Mouse (Mus musculus) ES-E14 (cell line): Measurements from ENCODE around the gene Irf4. TPM values are rescaled to one million over a fixed set of nuclear protein-coding genes. Genes with fewer than 3 reads are reported as not detected.

Source experiments
- DNase-seq: peaks from one replicate; pipeline ENCODE4 v3.0.0-alpha.2; 2013; ENCODE audit warnings: low read depth, low spot score
- H3K27ac ChIP-seq: 2 replicates; pipeline ENCODE4 v1.5.1; 2012; ENCODE audit warnings: low read depth, mild to moderate bottlenecking, low read length, moderate library complexity, mixed read lengths; ENCODE audit not compliant: poor library complexity, insufficient read depth, severe bottlenecking
- H3K36me3 ChIP-seq: 2 replicates; pipeline ENCODE4 v1.6.1; 2012; ENCODE audit warnings: mild to moderate bottlenecking, low read length, moderate library complexity, mixed read lengths; ENCODE audit not compliant: control insufficient read depth, poor library complexity, insufficient read depth, severe bottlenecking
- H3K4me1 ChIP-seq, 2 experiments: fragments of 150-350 bp in 1 of 2; sonication (generic) in 1 of 2; 2 replicates each; pipeline ENCODE4 v1.6.1; 2012; ENCODE audit warnings: low read length in 2 of 2, mild to moderate bottlenecking in 1 of 2, mixed read lengths in 1 of 2; ENCODE audit not compliant: control insufficient read depth in 2 of 2, insufficient read depth in 2 of 2, poor library complexity in 1 of 2
- H3K4me3 ChIP-seq, 2 experiments: fragments of 150-350 bp in 1 of 2; sonication (generic) in 1 of 2; 2 replicates each; pipeline ENCODE4 v1.5.1; 2012; ENCODE audit warnings: low read length in 2 of 2, low read depth in 1 of 2, mild to moderate bottlenecking in 1 of 2, mixed read lengths in 1 of 2; ENCODE audit not compliant: insufficient read depth in 1 of 2, poor library complexity in 1 of 2, severe bottlenecking in 1 of 2
- H3K9ac ChIP-seq: 2 replicates; pipeline ENCODE4 v1.6.1; 2012; ENCODE audit warnings: low read depth, mild to moderate bottlenecking, low read length, mixed read lengths; ENCODE audit not compliant: poor library complexity, insufficient read depth, severe bottlenecking
- H3K9me3 ChIP-seq: fragments of 150-350 bp; sonication (generic); 2 replicates; pipeline ENCODE4 v1.6.1; 2012; ENCODE audit warnings: low read depth, mild to moderate bottlenecking, low read length; ENCODE audit not compliant: control insufficient read depth, insufficient read depth
- CHD2 ChIP-seq: IDR thresholded peaks from 2 replicates; pipeline ENCODE4 v1.6.1; 2014; ENCODE audit warnings: mild to moderate bottlenecking, low read depth, low read length, inconsistent platforms
- HCFC1 ChIP-seq: IDR thresholded peaks from 2 replicates; pipeline ENCODE4 v1.6.1; 2012; ENCODE audit warnings: low read length, inconsistent platforms, borderline replicate concordance; ENCODE audit not compliant: insufficient read depth
- MAFK ChIP-seq: IDR thresholded peaks from 2 replicates; pipeline ENCODE4 v1.6.1; 2014; ENCODE audit warnings: mild to moderate bottlenecking, low read depth, low read length, inconsistent platforms; ENCODE audit not compliant: insufficient read depth
- ZC3H11A ChIP-seq: IDR thresholded peaks from 2 replicates; pipeline ENCODE4 v1.6.1; 2012; ENCODE audit warnings: low read depth, mild to moderate bottlenecking, inconsistent platforms, low read length, borderline replicate concordance
- ZNF384 ChIP-seq: IDR thresholded peaks from 2 replicates; pipeline ENCODE4 v1.6.1; 2012; ENCODE audit warnings: low read depth, low read length, inconsistent platforms
- in situ Hi-C, 2 experiments: fragments of 600-800 bp; cut with MboI; formaldehyde crosslinking; loops; one replicate each; pipeline ENCODE4 v1.15.1; 2025; ENCODE audit warnings: low sequenced_read_pairs in 2 of 2, inconsistent platforms in 1 of 2; ENCODE audit not compliant: unreplicated experiment in 2 of 2
- total RNA-seq: library from RNA; depleted of rRNA; stranded (reverse); fragments of 300-350 nt; gene quantifications from 2 replicates; pipeline ENCODE4 v1.2.3, GENCODE M21; 2012

The Irf4 gene
- total RNA-seq, 1 experiment, result 0.45 TPM

DNA sequence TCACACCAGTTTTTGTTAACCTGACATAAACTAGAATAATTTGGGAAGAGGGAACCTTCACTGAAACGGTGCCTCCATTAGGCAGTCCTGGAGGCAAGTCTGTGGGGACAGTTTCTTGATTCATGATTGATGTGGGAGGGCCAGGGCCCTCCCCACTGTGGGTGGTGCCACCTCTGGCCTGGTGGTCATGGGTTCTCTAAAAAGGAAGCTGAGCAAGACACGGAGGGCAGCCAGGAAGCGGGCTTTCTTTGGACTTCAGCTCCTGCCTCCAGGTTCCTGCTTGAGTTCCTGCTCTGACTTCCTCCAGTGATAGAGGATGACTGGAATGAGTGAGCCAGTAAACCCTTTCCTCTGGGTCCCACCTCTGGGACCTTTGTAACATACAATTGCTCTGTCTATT is 39.4 kb downstream of the Irf4 start:
- no peak for DNase-seq
- Histone ChIP-seq H3K9me3 (no peaks in the 10 kb centered on the region), H3K27ac (no peak overlapping the region), H3K9ac (no peak overlapping the region), H3K36me3 (no peaks in the 10 kb centered on the region), H3K4me3 (no peak overlapping the region), H3K4me1 (peaks cover 0 to 2% of the 10 kb centered on the region in 2 experiments; a peak in 1 of 4 replicates)
- in situ Hi-C loops, result no loop called here
- TF ChIP-seq ZNF384 (no peak), ZC3H11A (no peak), HCFC1 (no peak), MAFK (no peak), CHD2 (no peak)

- H3K36me3 ChIP-seq, result no peaks in the 10 kb centered on the region
- peaks cover 0 to 2% of the 10 kb centered on the region in 2 experiments; a peak in 1 of 4 replicates for H3K4me1 ChIP-seq
- no peaks in the 10 kb centered on the region for H3K9me3 ChIP-seq
- TF ChIP-seq ZC3H11A, result no peak
- TF ChIP-seq ZNF384, result no peak
- no peak for TF ChIP-seq HCFC1
- TF ChIP-seq CHD2, result no peak
- TF ChIP-seq MAFK, result no peak
- no peak overlapping the region for H3K4me3 ChIP-seq
- DNase-seq, result no peak
- in situ Hi-C loops, result no loop called here
- H3K27ac ChIP-seq, result no peak overlapping the region
- H3K9ac ChIP-seq, result no peak overlapping the region
Measured at GRCm38 (mm10) chr13:30790016-30790415, 41.0 kb downstream of the Irf4 start.

DNA sequence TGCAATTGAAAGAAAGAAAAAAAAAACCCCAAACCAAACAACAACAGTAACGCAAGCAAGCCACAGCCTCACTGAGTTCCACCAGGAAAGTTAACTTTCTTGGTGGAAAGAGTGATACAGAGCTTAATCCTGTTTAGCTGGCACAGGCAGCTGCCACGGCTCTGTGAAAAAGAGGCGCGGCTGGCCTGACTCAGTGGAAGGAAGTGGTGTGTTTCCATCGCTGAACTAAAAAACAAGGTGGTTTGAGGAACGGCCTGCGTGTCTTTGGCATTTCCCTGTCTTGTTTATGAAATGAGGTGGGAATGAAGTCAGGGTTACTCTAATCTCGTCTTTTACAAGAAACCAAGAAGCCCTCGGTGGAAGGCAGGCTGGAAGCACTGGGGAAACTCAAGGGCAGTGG is 43.3 kb downstream of the Irf4 start:
- in situ Hi-C loops, result no loop called here
- Histone ChIP-seq H3K27ac (no peak overlapping the region), H3K4me1 (peaks cover 0 to 2% of the 10 kb centered on the region in 2 experiments; a peak in 1 of 4 replicates), H3K9ac (no peak overlapping the region), H3K4me3 (no peak overlapping the region), H3K9me3 (no peaks in the 10 kb centered on the region), H3K36me3 (no peaks in the 10 kb centered on the region)
- DNase-seq, result no peak
- TF ChIP-seq MAFK (no peak), HCFC1 (no peak)

DNA sequence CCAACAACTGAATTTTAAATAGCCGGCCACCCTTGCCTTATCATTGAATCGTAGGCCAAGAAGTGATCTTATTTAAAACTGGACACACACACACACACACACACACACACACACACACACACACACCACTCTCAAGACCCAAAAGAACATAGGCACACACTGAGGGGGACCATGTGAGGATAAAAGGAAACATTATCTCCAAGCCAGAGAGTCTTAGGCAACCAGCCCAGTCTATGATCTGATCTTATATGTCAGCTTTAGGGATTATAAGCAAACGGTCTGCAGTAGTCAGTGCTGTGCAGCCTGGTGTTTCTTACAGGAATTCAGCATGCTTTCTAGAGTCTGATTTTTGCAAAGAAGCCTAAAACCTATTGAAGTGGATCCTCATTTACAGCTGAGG is 43.7 kb downstream of the Irf4 start:
- no peak for DNase-seq
- Histone ChIP-seq H3K4me1 (no peaks in the 10 kb centered on the region), H3K36me3 (no peaks in the 10 kb centered on the region), H3K4me3 (no peak overlapping the region), H3K27ac (no peak overlapping the region), H3K9ac (no peak overlapping the region), H3K9me3 (no peaks in the 10 kb centered on the region)
- TF ChIP-seq MAFK (no peak), ZNF384 (no peak), CHD2 (no peak), HCFC1 (no peak), ZC3H11A (no peak)
- in situ Hi-C loops, result no loop called here

DNA sequence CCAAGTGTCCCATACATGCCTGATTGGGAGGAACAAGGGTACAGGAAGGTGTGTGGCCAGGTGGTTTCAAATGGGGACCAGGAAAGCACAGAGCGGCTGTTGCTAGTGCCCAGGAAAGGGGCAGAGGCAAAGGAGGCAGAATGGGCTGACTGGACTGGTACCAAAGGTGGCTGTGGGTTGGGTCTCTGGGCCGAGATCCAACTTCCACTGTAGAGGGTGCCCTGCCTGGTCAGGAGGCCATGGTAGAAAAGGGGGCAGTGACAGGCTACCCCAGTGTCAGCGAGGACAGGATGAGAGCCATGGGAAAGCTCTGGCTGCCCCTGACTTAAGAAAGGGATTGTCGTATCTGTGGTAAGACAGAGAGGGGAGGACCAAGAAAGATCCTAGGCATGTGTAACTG is 44.2 kb downstream of the Irf4 start:
- Histone ChIP-seq H3K36me3 (no peaks in the 10 kb centered on the region), H3K9ac (no peak overlapping the region), H3K27ac (no peak overlapping the region), H3K4me1 (no peaks in the 10 kb centered on the region), H3K4me3 (no peak overlapping the region), H3K9me3 (no peaks in the 10 kb centered on the region)
- TF ChIP-seq ZC3H11A, result no peak
- no peak for TF ChIP-seq MAFK
- TF ChIP-seq HCFC1, result no peak
- no peak for TF ChIP-seq ZNF384
- TF ChIP-seq CHD2, result no peak
- no peak for DNase-seq
- in situ Hi-C loops, result no loop called here
